Mouse (Mus musculus): ENCODE data around the gene Nr2c2ap. TPM values are rescaled to one million over a fixed set of nuclear protein-coding genes. Genes with fewer than 3 reads are reported as not detected.

The Nr2c2ap gene
- 41.4 and 46.0 TPM in 2 replicates for polyA plus RNA-seq (2014; fragmentation: Nextera tagmentation; extraction: Ambion mirVana)

DNA sequence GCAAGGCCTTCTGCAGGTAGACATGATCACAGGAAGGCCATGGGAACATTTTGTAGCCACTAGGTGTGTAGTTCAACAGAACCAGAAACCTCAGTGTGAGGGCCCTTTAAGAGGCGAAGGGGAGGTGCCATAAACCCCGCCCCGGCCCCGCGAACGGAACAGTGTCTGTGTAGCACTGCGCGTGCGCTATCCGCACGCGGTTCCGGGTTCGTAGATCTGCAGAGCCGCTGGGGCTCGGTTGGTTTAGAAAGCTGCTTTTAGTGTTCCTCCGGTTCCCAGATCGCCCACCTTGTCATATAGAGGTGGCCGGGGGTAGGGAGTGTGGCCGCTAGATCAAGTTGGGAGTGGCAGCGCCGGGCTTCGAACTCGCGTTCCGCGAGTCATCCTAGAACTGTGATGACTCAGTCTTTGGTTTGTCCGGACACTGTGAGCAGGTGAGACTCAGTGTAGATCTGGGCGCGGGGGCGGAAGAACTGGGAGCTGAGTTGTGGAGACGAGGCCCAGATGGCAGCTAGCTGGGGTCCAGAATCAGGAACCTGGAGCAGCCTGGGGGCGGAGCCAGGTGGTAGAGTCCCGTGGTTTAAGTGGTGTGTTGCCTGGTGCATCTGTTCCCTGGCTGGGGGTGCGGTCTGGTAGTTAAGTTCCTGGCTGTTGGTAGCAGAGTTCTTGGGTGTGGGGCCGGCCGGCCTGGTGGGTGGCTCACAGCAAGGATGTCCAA, at the start of gene Nr2c2ap:
Gene Nr2c2ap, plus strand, starts transcription at position 168 of the 718 bp plus-strand sequence.
- Histone ChIP-seq H3K9me3 (replicated peaks; ENCODE audit: control insufficient read depth, low read length) (no peaks in the 10 kb centered on the region), H3K36me3 (ENCODE audit: control insufficient read depth, insufficient read depth, low read length) (peaks cover 40% of the 10 kb centered on the region), H3K27me3 (replicated peaks; ENCODE audit: control insufficient read depth, insufficient read depth, low read length) (no peaks in the 10 kb centered on the region), H3K4me2 (ENCODE audit: low read length) (peak within 1 kb of the TSS; percentile 81), H3K9ac (ENCODE audit: low read length) (peak within 1 kb of the TSS; percentile 76), H3K4me1 (ENCODE audit: control insufficient read depth, insufficient read depth, low read length) (peaks cover 14% of the 10 kb centered on the region), H3K27ac (ENCODE audit: low read depth, low read length) (no peak within 1 kb of the TSS), H3K4me3 (ENCODE audit: low read depth, low read length) (peak within 1 kb of the TSS; percentile 72)
- 1% methylated on average over 37 of the region's 37 CpGs for WGBS
- DNase-seq (ENCODE audit: low spot score) (peak; percentile 94), ATAC-seq (peak; percentile 85)

DNA sequence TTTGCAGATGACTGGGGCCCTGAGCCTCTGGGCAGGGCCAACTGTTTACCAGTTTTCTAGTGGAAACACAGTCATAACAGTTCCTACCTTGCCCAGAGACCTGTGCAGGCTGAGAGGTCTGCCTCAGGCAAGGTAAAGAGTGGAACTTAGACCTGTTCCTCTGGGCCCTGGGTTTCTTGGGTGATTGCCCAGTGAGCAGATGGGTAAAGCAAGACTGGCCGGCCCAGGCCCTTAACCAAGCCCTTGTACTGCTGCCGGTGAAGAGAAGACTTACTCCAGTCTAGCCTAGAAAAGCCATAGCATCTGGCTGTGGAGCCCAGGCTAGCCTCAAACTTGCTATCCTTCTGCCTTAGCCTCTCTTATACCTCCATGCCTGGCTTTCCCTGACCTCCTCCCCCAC, 49.2 kb upstream of the Nr2c2ap start:
- no peak overlapping the region for H3K27ac ChIP-seq (ENCODE audit: low read depth, low read length)
- H3K9me3 ChIP-seq (replicated peaks; ENCODE audit: control insufficient read depth, low read length): no peaks in the 10 kb centered on the region
- peaks cover 43% of the 10 kb centered on the region for H3K27me3 ChIP-seq (replicated peaks; ENCODE audit: control insufficient read depth, insufficient read depth, low read length)
- no peak for DNase-seq (ENCODE audit: low spot score)
- no peaks in the 10 kb centered on the region for H3K36me3 ChIP-seq (ENCODE audit: control insufficient read depth, insufficient read depth, low read length)
- no peak overlapping the region for H3K4me2 ChIP-seq (ENCODE audit: low read length)
- no peak for ATAC-seq
- WGBS: 92% methylated on average over 2 of the region's 2 CpGs
- H3K4me3 ChIP-seq (ENCODE audit: low read depth, low read length): no peak overlapping the region
- H3K9ac ChIP-seq (ENCODE audit: low read length): no peak overlapping the region
- H3K4me1 ChIP-seq (ENCODE audit: control insufficient read depth, insufficient read depth, low read length): 0 out of 2 replicates have a peak, but pooled peaks cover 2% of the 10 kb centered on the region

DNA sequence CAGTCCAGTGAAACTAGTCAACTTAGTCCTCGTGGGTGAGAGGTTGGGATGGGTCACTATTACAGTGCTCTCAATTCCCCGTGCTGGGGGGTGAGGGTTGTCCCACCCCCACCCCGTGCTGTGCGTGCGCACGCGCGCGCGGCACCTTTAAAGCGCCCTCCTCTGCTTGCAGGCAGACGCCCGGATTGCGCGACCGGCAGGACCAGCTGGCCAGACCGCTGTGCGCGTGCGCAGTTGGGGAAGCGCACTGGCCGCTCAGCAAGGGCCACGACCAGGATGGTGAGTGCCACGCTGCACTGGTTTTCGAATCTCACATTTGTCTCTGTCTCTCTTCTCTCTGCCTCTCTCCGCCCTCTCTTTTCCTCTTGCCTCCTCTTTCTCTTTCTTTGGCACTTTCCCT, 47.8 kb upstream of the Nr2c2ap start, which contains the start of gene Hapln4:
Gene Hapln4, plus strand, starts transcription at position 173 of the 400 bp plus-strand sequence.
- Histone ChIP-seq H3K4me1 (ENCODE audit: control insufficient read depth, insufficient read depth, low read length) (peaks cover 6% of the 10 kb centered on the region), H3K9ac (ENCODE audit: low read length) (peak within 1 kb of the TSS; percentile 36), H3K4me3 (ENCODE audit: low read depth, low read length) (peak within 1 kb of the TSS; percentile 31), H3K36me3 (ENCODE audit: control insufficient read depth, insufficient read depth, low read length) (no peaks in the 10 kb centered on the region), H3K4me2 (ENCODE audit: low read length) (peak within 1 kb of the TSS; percentile 68), H3K27me3 (replicated peaks; ENCODE audit: control insufficient read depth, insufficient read depth, low read length) (peaks cover 57% of the 10 kb centered on the region), H3K9me3 (replicated peaks; ENCODE audit: control insufficient read depth, low read length) (no peaks in the 10 kb centered on the region), H3K27ac (ENCODE audit: low read depth, low read length) (no peak within 1 kb of the TSS)
- ATAC-seq: no peak
- under 1% methylated on average over 26 of the region's 26 CpGs for WGBS
- peak; percentile 63 for DNase-seq (ENCODE audit: low spot score)

DNA sequence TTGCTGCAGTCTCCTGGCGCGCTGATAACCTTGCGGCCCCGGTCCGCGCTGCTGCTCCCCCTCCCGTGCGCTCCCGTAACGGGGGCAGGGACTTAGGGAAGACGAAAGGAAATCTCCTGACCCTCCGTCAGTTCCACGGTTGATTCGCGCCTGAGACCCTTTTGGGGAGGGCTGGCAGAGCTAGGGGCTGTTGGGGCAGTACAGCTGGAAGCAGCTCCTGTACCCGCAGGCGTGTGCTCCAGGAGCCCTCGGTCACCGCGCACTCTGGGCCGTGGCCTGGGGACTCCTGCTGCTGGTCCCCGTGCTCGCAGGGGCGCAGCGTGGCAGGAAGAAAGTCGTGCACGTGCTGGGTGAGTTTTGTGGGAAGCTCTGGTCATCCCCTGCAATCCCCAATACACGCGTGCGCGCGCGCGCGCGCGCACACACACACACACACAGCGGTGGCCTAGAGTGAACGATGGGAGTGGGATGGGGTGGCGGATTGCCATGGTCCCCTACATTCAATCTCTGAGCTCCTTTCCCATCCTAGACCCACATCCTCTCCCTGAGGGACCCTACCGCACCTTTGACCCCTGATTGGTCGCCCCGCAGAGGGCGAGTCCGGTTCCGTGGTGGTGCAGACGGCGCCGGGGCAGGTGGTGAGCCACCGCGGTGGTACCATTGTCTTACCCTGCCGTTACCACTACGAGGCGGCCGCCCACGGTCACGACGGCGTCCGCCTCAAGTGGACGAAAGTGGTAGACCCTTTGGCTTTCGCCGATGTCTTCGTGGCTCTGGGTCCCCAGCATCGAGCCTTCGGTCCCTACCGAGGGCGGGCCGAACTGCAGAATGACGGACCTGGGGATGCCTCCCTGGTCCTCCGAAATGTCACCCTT, 46.7 kb upstream of the Nr2c2ap start:
- Histone ChIP-seq H3K4me1 (ENCODE audit: control insufficient read depth, insufficient read depth, low read length) (peaks cover 6% of the 10 kb centered on the region), H3K36me3 (ENCODE audit: control insufficient read depth, insufficient read depth, low read length) (no peaks in the 10 kb centered on the region), H3K9me3 (replicated peaks; ENCODE audit: control insufficient read depth, low read length) (no peaks in the 10 kb centered on the region), H3K9ac (ENCODE audit: low read length) (peak overlapping the region; percentile 36), H3K27me3 (replicated peaks; ENCODE audit: control insufficient read depth, insufficient read depth, low read length) (peaks cover 62% of the 10 kb centered on the region), H3K4me2 (ENCODE audit: low read length) (peak overlapping the region; percentile 68), H3K27ac (ENCODE audit: low read depth, low read length) (no peak overlapping the region), H3K4me3 (ENCODE audit: low read depth, low read length) (peak overlapping the region; percentile 31)
- under 1% methylated on average over 71 of the region's 71 CpGs for WGBS
- DNase-seq (ENCODE audit: low spot score) (no peak), ATAC-seq (no peak)

DNA sequence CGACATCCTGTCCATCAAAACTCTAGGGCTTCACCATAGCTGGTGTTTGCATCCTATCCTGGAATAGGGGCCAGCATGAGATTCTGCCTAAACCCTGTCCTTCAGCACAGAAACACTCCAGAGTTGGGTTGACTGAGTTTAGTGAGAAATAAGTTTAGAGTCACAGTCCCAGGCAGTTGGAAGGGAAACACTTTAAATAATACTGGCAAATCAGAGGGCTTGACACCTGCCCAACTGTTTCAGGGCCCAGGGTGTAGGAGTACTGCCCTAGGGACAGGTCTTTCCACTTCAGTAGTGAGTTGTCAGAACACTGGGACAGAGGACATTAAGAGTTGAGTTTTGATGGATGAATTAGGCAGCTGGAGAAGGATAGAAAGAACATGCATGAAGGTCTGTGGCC, 45.0 kb upstream of the Nr2c2ap start:
- DNase-seq (ENCODE audit: low spot score) (no peak), ATAC-seq (no peak)
- H3K27ac ChIP-seq (ENCODE audit: low read depth, low read length): no peak overlapping the region
- peaks cover 62% of the 10 kb centered on the region for H3K27me3 ChIP-seq (replicated peaks; ENCODE audit: control insufficient read depth, insufficient read depth, low read length)
- H3K36me3 ChIP-seq (ENCODE audit: control insufficient read depth, insufficient read depth, low read length): no peaks in the 10 kb centered on the region
- peaks cover 6% of the 10 kb centered on the region for H3K4me1 ChIP-seq (ENCODE audit: control insufficient read depth, insufficient read depth, low read length)
- no peak overlapping the region for H3K4me2 ChIP-seq (ENCODE audit: low read length)
- 39% methylated on average over 1 of the region's 1 CpGs for WGBS
- H3K4me3 ChIP-seq (ENCODE audit: low read depth, low read length): no peak overlapping the region
- H3K9me3 ChIP-seq (replicated peaks; ENCODE audit: control insufficient read depth, low read length): no peaks in the 10 kb centered on the region
- no peak overlapping the region for H3K9ac ChIP-seq (ENCODE audit: low read length)

DNA sequence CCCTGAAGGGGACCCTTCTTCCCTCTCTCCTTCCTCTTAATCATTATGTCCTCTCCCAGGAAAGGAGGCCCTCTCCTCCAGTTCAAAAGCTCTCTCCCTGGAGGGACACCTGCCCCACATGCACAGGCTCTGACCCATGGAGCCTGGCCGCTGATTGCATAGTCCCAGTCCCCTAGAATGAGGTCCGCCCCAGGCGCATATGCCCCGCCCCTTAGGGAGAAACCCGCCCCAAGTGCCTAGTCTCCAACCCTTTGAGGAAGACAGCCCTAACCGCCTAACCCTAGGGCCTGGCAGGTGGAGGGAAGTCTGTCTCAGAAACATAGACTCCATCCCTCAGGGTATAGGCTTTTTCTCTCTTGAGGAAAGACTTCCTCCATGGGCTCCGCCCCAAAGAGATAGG, 43.9 kb upstream of the Nr2c2ap start:
- no peak overlapping the region for H3K4me3 ChIP-seq (ENCODE audit: low read depth, low read length)
- no peak overlapping the region for H3K9ac ChIP-seq (ENCODE audit: low read length)
- DNase-seq (ENCODE audit: low spot score): no peak
- H3K4me2 ChIP-seq (ENCODE audit: low read length): no peak overlapping the region
- H3K4me1 ChIP-seq (ENCODE audit: control insufficient read depth, insufficient read depth, low read length): peaks cover 6% of the 10 kb centered on the region
- no peaks in the 10 kb centered on the region for H3K36me3 ChIP-seq (ENCODE audit: control insufficient read depth, insufficient read depth, low read length)
- H3K9me3 ChIP-seq (replicated peaks; ENCODE audit: control insufficient read depth, low read length): no peaks in the 10 kb centered on the region
- peaks cover 62% of the 10 kb centered on the region for H3K27me3 ChIP-seq (replicated peaks; ENCODE audit: control insufficient read depth, insufficient read depth, low read length)
- WGBS: 4% methylated on average over 7 of the region's 7 CpGs
- no peak for ATAC-seq
- no peak overlapping the region for H3K27ac ChIP-seq (ENCODE audit: low read depth, low read length)

DNA sequence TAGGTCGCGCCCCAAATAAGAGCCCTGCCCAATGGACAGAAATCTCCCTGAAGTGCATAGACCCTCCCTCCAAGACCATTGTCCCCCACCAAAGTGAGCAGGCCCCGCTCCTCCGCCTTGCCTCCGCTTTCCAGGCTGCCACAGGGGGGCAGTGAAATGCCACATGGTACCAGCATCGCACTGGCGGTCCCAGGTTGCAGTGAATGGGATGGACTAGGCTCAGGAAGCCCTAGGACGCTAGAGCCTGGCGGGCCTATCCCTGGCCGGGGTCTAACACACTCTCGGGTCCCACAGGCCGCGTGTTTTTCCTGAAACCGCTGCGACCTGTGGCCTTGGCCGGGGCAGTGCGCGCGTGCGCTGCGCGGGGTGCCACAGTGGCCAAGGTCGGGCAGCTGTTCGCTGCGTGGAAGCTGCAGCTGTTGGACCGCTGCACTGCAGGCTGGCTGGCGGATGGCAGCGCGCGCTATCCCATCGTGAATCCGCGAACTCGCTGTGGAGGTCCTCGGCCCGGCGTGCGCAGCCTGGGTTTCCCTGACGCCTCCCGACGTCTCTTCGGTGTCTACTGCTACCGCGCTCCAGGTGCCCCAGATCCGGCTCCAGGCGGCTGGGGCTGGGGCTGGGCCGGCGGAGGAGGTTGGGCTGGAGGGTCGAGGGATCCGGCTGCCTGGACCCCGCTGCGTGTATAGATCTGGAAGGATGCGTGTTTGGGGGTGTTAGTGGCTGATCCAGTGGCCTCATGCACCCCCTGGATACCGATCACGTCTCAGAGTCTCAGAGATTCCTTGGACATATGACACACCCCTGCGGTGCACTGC, 43.1 kb upstream of the Nr2c2ap start:
- Histone ChIP-seq H3K27ac (ENCODE audit: low read depth, low read length) (no peak overlapping the region), H3K4me2 (ENCODE audit: low read length) (peak overlapping the region; percentile 77), H3K4me1 (ENCODE audit: control insufficient read depth, insufficient read depth, low read length) (peaks cover 6% of the 10 kb centered on the region), H3K4me3 (ENCODE audit: low read depth, low read length) (peak overlapping the region; percentile 37), H3K36me3 (ENCODE audit: control insufficient read depth, insufficient read depth, low read length) (no peaks in the 10 kb centered on the region), H3K27me3 (replicated peaks; ENCODE audit: control insufficient read depth, insufficient read depth, low read length) (peaks cover 58% of the 10 kb centered on the region), H3K9ac (ENCODE audit: low read length) (peak overlapping the region; percentile 56), H3K9me3 (replicated peaks; ENCODE audit: control insufficient read depth, low read length) (no peaks in the 10 kb centered on the region)
- DNase-seq (ENCODE audit: low spot score) (peak; percentile 77), ATAC-seq (peak; percentile 78)
- 3% methylated on average over 56 of the region's 56 CpGs for WGBS

DNA sequence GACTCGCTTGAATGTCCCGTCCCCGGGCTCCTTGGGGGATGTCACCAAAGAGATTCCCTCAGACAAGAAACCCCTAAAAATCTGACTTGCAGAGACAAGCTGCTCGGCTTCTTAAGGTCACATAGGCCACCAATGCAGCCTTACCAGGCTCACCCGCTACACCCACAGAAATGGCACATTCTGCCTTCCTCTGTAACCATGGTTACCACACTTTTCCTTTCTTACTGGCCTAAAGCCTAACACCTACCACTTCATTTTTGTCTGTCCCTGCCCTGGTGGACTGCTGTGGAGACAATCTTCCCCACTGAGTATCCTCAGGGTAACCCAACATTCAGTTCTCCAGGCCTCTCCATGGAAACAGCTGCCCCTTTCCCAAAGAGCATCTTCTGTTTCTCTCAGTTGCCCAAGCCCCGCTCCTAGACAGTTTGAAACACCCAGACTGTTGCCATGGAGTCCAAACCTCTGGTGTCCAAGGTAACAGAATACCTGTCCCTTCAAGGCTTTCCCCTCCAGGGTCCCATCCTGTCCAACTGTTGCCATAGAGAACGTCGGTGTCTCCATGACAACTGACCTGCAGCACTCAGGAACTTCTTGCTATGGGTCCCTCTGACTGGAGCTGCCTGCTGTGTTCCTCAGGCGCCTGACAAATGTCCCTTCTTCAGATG, 41.7 kb upstream of the Nr2c2ap start:
- H3K27ac ChIP-seq (ENCODE audit: low read depth, low read length): no peak overlapping the region
- peaks cover 44% of the 10 kb centered on the region for H3K27me3 ChIP-seq (replicated peaks; ENCODE audit: control insufficient read depth, insufficient read depth, low read length)
- WGBS: 60% methylated on average over 9 of the region's 9 CpGs
- no peak overlapping the region for H3K4me3 ChIP-seq (ENCODE audit: low read depth, low read length)
- no peak overlapping the region for H3K9ac ChIP-seq (ENCODE audit: low read length)
- ATAC-seq (no peak), DNase-seq (ENCODE audit: low spot score) (peak; percentile 34)
- peaks cover 10% of the 10 kb centered on the region for H3K36me3 ChIP-seq (ENCODE audit: control insufficient read depth, insufficient read depth, low read length)
- H3K9me3 ChIP-seq (replicated peaks; ENCODE audit: control insufficient read depth, low read length): no peaks in the 10 kb centered on the region
- no peak overlapping the region for H3K4me2 ChIP-seq (ENCODE audit: low read length)
- H3K4me1 ChIP-seq (ENCODE audit: control insufficient read depth, insufficient read depth, low read length): peaks cover 4% of the 10 kb centered on the region
